Mouse (Mus musculus) lung, adult 2 months (tissue): ENCODE measurements around the gene Il23r.

Experiments
- CTCF ChIP-seq: fragments of 200-500 bp; IDR thresholded peaks from 2 replicates; pipeline ENCODE4 v1.5.1; 2011; ENCODE audit warnings: mild to moderate bottlenecking, low read length, control low read depth; ENCODE audit not compliant: insufficient read depth
- POLR2A ChIP-seq: fragments of 200-500 bp; IDR thresholded peaks from 2 replicates; pipeline ENCODE4 v1.6.1; 2011; ENCODE audit warnings: low read depth, mild to moderate bottlenecking, control low read depth, low read length, borderline replicate concordance; ENCODE audit errors: extremely low read depth

DNA sequence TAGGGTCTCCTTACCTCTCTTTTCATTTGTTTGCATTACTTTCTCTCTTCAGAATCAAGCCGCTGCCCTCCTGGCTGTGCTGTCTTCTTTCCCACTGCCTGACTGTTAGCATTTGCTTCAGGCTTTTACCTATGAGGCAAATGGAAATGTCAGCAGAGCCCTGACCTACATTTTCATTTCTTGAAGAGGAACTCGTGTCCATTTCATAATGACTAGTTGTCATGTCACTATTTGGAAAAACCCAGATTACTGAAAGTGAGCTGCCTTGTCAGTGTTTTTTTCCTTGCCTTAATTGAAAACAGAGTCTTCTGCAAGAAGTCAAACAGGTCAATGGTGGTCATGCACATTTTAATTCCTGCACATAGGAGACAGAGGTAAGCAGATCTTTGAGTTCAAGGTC lies at the start of gene Il23r:
- TF ChIP-seq CTCF = no peak
- no peak for TF ChIP-seq POLR2A
